Mouse (Mus musculus): Measurements from ENCODE around the gene Zcchc17. TPM values are rescaled to one million over a fixed set of nuclear protein-coding genes. Genes with fewer than 3 reads are reported as not detected.

Gene Zcchc17
- polyA plus RNA-seq, 2 experiments: 33.3 to 76.3 TPM

DNA sequence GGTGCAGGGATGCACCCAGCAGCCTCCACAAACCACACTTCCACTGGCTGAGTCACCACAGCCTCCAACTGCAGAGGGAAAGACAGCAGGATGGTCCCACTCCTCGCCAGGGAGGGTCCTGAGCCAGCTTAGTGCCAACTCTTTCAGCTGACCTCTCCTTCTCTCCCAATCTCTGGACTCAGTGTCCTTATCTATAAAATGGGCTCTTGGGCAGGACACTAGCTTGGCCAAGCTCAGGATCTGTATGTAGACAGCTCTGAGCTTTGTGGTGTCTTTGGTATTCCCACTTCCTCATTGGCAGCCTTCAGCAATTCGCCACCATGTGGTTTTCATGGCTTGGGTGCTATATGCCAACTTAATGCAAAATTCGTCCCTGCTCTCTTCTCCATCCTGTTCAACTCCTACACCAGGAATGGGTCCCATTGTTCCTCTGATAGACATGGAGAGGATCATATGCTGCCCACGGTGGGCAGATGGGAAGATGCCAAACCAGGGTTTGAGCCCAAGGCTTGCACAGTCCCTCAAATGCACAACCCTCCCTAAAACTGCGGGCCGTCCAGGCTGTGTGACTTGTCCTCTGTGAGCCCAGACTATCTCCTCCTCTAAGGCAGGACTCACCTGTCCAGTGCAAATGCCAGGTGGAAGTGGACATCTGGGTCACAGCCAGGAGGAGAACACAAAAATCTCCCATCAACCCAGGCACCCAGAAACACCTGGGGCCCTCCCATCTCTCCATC is 89.0 kb downstream of the Zcchc17 start:
- Histone ChIP-seq H3K4me2 (replicated peaks; ENCODE audit: low read depth, low read length, severe bottlenecking) (no peak overlapping the region), H3K4me3 (replicated peaks; ENCODE audit: low read length) (no peak overlapping the region), H3K27me3 (ENCODE audit: control insufficient read depth, insufficient read depth, low read length) (no peaks in the 10 kb centered on the region), H3K27ac (replicated peaks; ENCODE audit: low read depth, low read length) (no peak overlapping the region), H3K9ac (ENCODE audit: low read depth, low read length, severe bottlenecking) (no peak overlapping the region), H3K9me3 (ENCODE audit: control insufficient read depth, low read length) (no peaks in the 10 kb centered on the region), H3K36me3 (ENCODE audit: control insufficient read depth, insufficient read depth, low read length) (peaks cover 10% of the 10 kb centered on the region), H3K4me1 (ENCODE audit: control insufficient read depth, insufficient read depth, low read length) (peaks cover 25% of the 10 kb centered on the region)
- no peak for ATAC-seq (ENCODE audit: low FRiP score, low read depth)
- 82% methylated on average over 6 of the region's 6 CpGs for WGBS
- no peak for TF ChIP-seq POLR2A (IDR thresholded peaks at IDR 0.05; ENCODE audit: borderline replicate concordance, extremely low read depth, insufficient read depth, insufficient read length)
- no peak for DNase-seq (ENCODE audit: low spot score)

DNA sequence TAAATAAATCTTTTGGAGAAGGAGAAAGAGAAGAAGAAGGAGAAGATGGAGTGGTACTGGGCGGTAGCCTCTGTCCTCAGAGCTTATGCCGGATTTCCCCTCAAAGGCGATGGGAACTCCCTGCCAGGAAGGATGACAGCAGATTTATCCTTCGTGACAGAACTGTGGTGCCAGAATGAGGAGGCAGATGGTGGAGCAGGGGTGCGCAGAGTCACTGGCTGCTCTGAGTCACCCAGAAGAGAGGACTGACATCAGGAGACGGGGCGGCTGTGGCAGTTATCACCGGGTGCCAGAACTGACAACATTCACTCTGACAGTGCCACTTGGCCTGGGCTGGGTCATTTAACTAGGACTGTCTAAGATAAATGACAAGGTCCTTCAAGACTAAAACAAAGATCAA is 89.7 kb downstream of the Zcchc17 start:
- Histone ChIP-seq H3K27me3 (ENCODE audit: control insufficient read depth, insufficient read depth, low read length) (no peaks in the 10 kb centered on the region), H3K36me3 (ENCODE audit: control insufficient read depth, insufficient read depth, low read length) (peaks cover 10% of the 10 kb centered on the region), H3K4me1 (ENCODE audit: control insufficient read depth, insufficient read depth, low read length) (peaks cover 23% of the 10 kb centered on the region), H3K9me3 (ENCODE audit: control insufficient read depth, low read length) (no peaks in the 10 kb centered on the region), H3K27ac (replicated peaks; ENCODE audit: low read depth, low read length) (no peak overlapping the region), H3K4me3 (replicated peaks; ENCODE audit: low read length) (no peak overlapping the region), H3K4me2 (replicated peaks; ENCODE audit: low read depth, low read length, severe bottlenecking) (no peak overlapping the region), H3K9ac (ENCODE audit: low read depth, low read length, severe bottlenecking) (no peak overlapping the region)
- WGBS: 85% methylated on average over 8 of the region's 8 CpGs
- TF ChIP-seq POLR2A (IDR thresholded peaks at IDR 0.05; ENCODE audit: borderline replicate concordance, extremely low read depth, insufficient read depth, insufficient read length): no peak
- ATAC-seq (ENCODE audit: low FRiP score, low read depth): no peak
- DNase-seq (ENCODE audit: low spot score): no peak

DNA sequence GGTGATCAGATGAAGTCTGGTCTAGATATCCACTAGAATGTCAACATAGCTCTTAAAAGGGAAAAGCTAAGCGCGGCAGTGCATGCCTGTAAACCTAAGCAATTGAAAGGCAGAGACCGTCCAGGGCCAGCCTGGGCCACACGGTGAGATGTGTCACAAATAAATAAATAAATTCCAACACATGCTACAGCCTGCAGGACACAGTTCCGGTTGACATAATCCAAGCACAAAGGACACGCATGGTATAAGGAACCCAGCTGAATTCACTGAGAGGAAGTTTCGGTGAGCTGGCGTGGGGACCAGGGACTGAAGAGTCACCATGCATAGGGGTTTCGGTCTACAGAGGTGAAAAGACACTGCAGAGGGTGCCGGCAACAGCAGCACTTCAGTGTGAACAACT is 91.0 kb downstream of the Zcchc17 start:
- Histone ChIP-seq H3K36me3 (ENCODE audit: control insufficient read depth, insufficient read depth, low read length) (peaks cover 18% of the 10 kb centered on the region), H3K27ac (replicated peaks; ENCODE audit: low read depth, low read length) (no peak overlapping the region), H3K9me3 (ENCODE audit: control insufficient read depth, low read length) (no peaks in the 10 kb centered on the region), H3K4me3 (replicated peaks; ENCODE audit: low read length) (no peak overlapping the region), H3K9ac (ENCODE audit: low read depth, low read length, severe bottlenecking) (no peak overlapping the region), H3K4me1 (ENCODE audit: control insufficient read depth, insufficient read depth, low read length) (peaks cover 22% of the 10 kb centered on the region), H3K4me2 (replicated peaks; ENCODE audit: low read depth, low read length, severe bottlenecking) (no peak overlapping the region), H3K27me3 (ENCODE audit: control insufficient read depth, insufficient read depth, low read length) (no peaks in the 10 kb centered on the region)
- no peak for TF ChIP-seq POLR2A (IDR thresholded peaks at IDR 0.05; ENCODE audit: borderline replicate concordance, extremely low read depth, insufficient read depth, insufficient read length)
- ATAC-seq (ENCODE audit: low FRiP score, low read depth): no peak
- 85% methylated on average over 10 of the region's 10 CpGs for WGBS
- DNase-seq (ENCODE audit: low spot score): no peak

DNA sequence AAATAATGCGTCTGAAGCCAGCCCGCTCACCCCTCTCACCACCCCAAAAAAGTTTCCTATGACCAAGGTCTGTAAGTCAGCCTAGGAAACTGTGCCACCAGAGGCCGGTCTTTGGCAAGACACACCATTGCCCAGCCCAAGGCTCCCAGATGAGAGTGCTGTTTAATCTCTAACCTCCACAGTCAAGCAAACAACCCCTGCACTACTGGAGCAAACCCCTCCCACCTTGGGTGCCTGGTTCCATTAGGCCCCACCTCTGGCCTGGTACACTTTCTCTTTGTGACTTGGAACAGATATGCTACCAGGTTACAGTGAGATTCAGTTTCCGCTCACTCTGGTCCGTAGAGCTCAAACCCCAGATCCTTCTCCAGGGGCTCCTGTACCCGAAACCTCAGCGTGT is 92.7 kb downstream of the Zcchc17 start:
- Histone ChIP-seq H3K36me3 (ENCODE audit: control insufficient read depth, insufficient read depth, low read length) (peaks cover 32% of the 10 kb centered on the region), H3K27ac (replicated peaks; ENCODE audit: low read depth, low read length) (peak overlapping the region; percentile 43; the same call in 1 of the 2 replicates), H3K27me3 (ENCODE audit: control insufficient read depth, insufficient read depth, low read length) (no peaks in the 10 kb centered on the region), H3K4me2 (replicated peaks; ENCODE audit: low read depth, low read length, severe bottlenecking) (no peak overlapping the region), H3K9ac (ENCODE audit: low read depth, low read length, severe bottlenecking) (no peak overlapping the region), H3K4me1 (ENCODE audit: control insufficient read depth, insufficient read depth, low read length) (peaks cover 16% of the 10 kb centered on the region), H3K4me3 (replicated peaks; ENCODE audit: low read length) (no peak overlapping the region), H3K9me3 (ENCODE audit: control insufficient read depth, low read length) (no peaks in the 10 kb centered on the region)
- TF ChIP-seq POLR2A (IDR thresholded peaks at IDR 0.05; ENCODE audit: borderline replicate concordance, extremely low read depth, insufficient read depth, insufficient read length): no peak
- ATAC-seq (ENCODE audit: low FRiP score, low read depth): no peak
- no peak for DNase-seq (ENCODE audit: low spot score)
- 52% methylated on average over 7 of the region's 7 CpGs for WGBS

DNA sequence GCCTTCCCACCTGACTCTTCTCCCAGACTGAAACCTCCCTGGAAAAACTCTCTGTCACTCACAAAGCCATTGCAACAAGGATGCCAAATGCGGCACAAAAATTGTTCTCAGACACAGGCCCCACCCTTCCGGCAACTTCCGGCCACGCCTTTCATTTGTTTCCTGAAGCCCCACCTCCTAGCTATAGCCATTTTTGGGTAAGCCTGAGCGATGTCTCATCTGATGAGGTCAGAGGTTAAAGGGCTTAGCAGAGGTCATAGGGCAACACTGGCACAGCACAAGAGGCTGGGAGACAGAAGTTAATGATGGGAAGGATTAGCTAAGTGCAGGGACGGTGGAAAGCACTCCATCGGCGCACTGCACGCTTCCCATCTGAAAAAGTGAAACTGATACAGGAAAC is 93.1 kb downstream of the Zcchc17 start:
- TF ChIP-seq POLR2A (IDR thresholded peaks at IDR 0.05; ENCODE audit: borderline replicate concordance, extremely low read depth, insufficient read depth, insufficient read length): no peak
- no peak for DNase-seq (ENCODE audit: low spot score)
- peaks cover 16% of the 10 kb centered on the region for H3K4me1 ChIP-seq (ENCODE audit: control insufficient read depth, insufficient read depth, low read length)
- no peak overlapping the region for H3K4me2 ChIP-seq (replicated peaks; ENCODE audit: low read depth, low read length, severe bottlenecking)
- H3K27me3 ChIP-seq (ENCODE audit: control insufficient read depth, insufficient read depth, low read length): no peaks in the 10 kb centered on the region
- peak overlapping the region; percentile 43; the same call in 1 of the 2 replicates for H3K27ac ChIP-seq (replicated peaks; ENCODE audit: low read depth, low read length)
- H3K36me3 ChIP-seq (ENCODE audit: control insufficient read depth, insufficient read depth, low read length): peaks cover 37% of the 10 kb centered on the region
- no peaks in the 10 kb centered on the region for H3K9me3 ChIP-seq (ENCODE audit: control insufficient read depth, low read length)
- H3K9ac ChIP-seq (ENCODE audit: low read depth, low read length, severe bottlenecking): no peak overlapping the region
- ATAC-seq (ENCODE audit: low FRiP score, low read depth): no peak
- 54% methylated on average over 9 of the region's 9 CpGs for WGBS
- H3K4me3 ChIP-seq (replicated peaks; ENCODE audit: low read length): no peak overlapping the region

Other genes starting within 250 kb of the Zcchc17 start
- gene Hcrtr1, start 220.6 kb downstream of the Zcchc17 start, polyA plus RNA-seq (2012; rRNA removed): 0.10 and 0.37 TPM in 2 replicates
- 0.08 TPM in 1 of 2 replicates, not detected in the other for gene Hcrtr1, start 220.6 kb downstream of the Zcchc17 start, polyA plus RNA-seq (2014; fragmentation: Nextera tagmentation; extraction: Ambion mirVana)
- gene Tinagl1, start 184.8 kb downstream of the Zcchc17 start, polyA plus RNA-seq (2012; rRNA removed): 19.9 and 23.9 TPM in 2 replicates
- gene Tinagl1, start 184.8 kb downstream of the Zcchc17 start, polyA plus RNA-seq (2014; fragmentation: Nextera tagmentation; extraction: Ambion mirVana): 13.6 and 14.2 TPM in 2 replicates
- gene Gm853, start 137.5 kb downstream of the Zcchc17 start, polyA plus RNA-seq (2012; rRNA removed): 0.03 and 0.04 TPM in 2 replicates
- gene Gm853, start 137.5 kb downstream of the Zcchc17 start, polyA plus RNA-seq (2014; fragmentation: Nextera tagmentation; extraction: Ambion mirVana): not detected in 2 replicates
- gene Serinc2, start 80.7 kb downstream of the Zcchc17 start, polyA plus RNA-seq (2012; rRNA removed): 161 and 261 TPM in 2 replicates
- 150 and 186 TPM in 2 replicates for gene Serinc2, start 80.7 kb downstream of the Zcchc17 start, polyA plus RNA-seq (2014; fragmentation: Nextera tagmentation; extraction: Ambion mirVana)
- 34.7 and 41.6 TPM in 2 replicates for gene Fabp3, start 51.3 kb downstream of the Zcchc17 start, polyA plus RNA-seq (2012; rRNA removed)
- gene Fabp3, start 51.3 kb downstream of the Zcchc17 start, polyA plus RNA-seq (2014; fragmentation: Nextera tagmentation; extraction: Ambion mirVana): 34.0 and 47.3 TPM in 2 replicates
- 0.30 TPM in 1 of 2 replicates, not detected in the other for gene Gm10570, start 51.3 kb downstream of the Zcchc17 start, polyA plus RNA-seq (2012; rRNA removed)
- gene Gm10570, start 51.3 kb downstream of the Zcchc17 start, polyA plus RNA-seq (2014; fragmentation: Nextera tagmentation; extraction: Ambion mirVana): not detected in 2 replicates
- gene Snrnp40, start 189 bp upstream of the Zcchc17 start, polyA plus RNA-seq (2012; rRNA removed): 100 and 106 TPM in 2 replicates
- 137 and 141 TPM in 2 replicates for gene Snrnp40, start 189 bp upstream of the Zcchc17 start, polyA plus RNA-seq (2014; fragmentation: Nextera tagmentation; extraction: Ambion mirVana)
- 33.5 and 50.3 TPM in 2 replicates for gene Nkain1, start 214.2 kb upstream of the Zcchc17 start, polyA plus RNA-seq (2012; rRNA removed)
- gene Nkain1, start 214.2 kb upstream of the Zcchc17 start, polyA plus RNA-seq (2014; fragmentation: Nextera tagmentation; extraction: Ambion mirVana): 3.4 and 4.5 TPM in 2 replicates

Data from limb, embryonic 14.5 days (tissue).